Mouse (Mus musculus): ENCODE data around the gene Tnfsf8. TPM values are rescaled to one million over a fixed set of nuclear protein-coding genes. Genes with fewer than 3 reads are reported as not detected.

Tnfsf8 gene
- polyA plus RNA-seq, 1 experiment from 2014 or later = 0.05 TPM

DNA sequence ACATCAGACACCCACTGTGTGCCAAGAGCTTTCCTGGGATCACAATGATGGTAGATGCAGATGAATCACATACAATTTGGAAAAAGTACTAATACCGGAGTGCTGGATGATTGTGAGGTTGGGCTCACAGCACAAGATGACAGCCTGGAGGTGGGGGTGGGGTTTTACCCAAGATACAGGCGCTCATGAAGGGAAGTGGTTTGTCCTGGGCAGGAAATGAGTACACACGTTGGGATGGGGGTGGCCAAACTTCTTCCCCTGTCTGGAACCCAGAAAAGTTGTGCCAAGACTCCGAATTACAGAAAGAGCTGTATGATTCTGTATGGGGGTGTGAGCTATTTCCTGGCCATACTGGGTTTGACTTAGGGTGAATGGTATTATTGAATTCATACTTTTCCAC is 38.0 kb downstream of the Tnfsf8 start:
- ATAC-seq (ENCODE audit: borderline replicate concordance, extremely low read depth, low FRiP score, low TSS enrichment) = no peak
- WGBS = 62% methylated on average over 4 of the region's 4 CpGs

DNA sequence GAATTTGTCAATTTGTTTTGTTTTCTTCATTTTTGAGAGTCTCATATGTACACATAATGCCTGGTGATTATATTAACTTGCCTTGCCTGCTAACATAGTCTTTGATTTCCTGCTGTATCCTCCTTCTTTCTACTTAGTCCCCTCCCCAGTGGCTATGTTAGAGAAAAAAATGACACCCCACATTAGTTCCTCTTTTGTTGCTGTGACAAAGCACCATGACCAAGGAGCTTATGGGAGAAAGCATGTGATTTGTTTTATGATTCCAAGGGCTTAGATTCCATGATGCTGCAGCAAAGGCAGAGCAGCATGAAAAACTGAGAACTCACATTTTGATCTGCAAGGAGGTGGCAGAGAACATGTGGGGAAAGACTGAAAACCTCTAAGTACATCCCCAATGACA is 43.6 kb downstream of the Tnfsf8 start:
- Histone ChIP-seq H3K4me3 (no peak overlapping the region), H3K4me2 (no peak overlapping the region), H3K27ac (no peak overlapping the region), H3K9ac (no peak overlapping the region), H3K27me3 (no peaks in the 10 kb centered on the region), H3K9me3 (no peaks in the 10 kb centered on the region), H3K4me1 (no peaks in the 10 kb centered on the region), H3K36me3 (no peaks in the 10 kb centered on the region)
- ATAC-seq (ENCODE audit: borderline replicate concordance, extremely low read depth, low FRiP score, low TSS enrichment) = no peak

More for the DNA sequence above, 38.0 kb downstream of the Tnfsf8 start:
- Histone ChIP-seq H3K27ac (no peak overlapping the region), H3K9ac (no peak overlapping the region), H3K4me2 (no peak overlapping the region), H3K9me3 (no peaks in the 10 kb centered on the region), H3K36me3 (no peaks in the 10 kb centered on the region), H3K4me3 (no peak overlapping the region), H3K27me3 (no peaks in the 10 kb centered on the region), H3K4me1 (no peaks in the 10 kb centered on the region)

DNA sequence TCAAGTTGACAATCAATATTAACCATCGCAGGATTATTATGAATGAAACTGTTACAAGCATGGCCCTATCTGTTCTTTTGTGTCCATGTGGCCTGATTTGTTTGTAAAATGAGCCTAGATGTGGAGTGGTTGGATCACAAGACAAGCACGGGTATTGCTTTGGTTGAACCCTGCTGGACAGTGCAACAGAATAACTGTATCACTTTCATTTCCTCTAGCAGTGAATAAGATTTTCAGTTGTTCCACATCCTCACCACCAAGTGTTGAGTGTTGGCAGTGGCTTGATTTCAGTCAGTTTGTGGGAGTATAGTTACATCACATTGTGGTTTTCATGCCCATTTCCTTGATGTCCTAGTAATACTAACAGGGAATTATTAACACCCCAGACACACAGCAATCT is 45.5 kb downstream of the Tnfsf8 start:
- Histone ChIP-seq H3K36me3 (no peaks in the 10 kb centered on the region), H3K4me1 (no peaks in the 10 kb centered on the region), H3K4me2 (no peak overlapping the region), H3K9ac (no peak overlapping the region), H3K4me3 (no peak overlapping the region), H3K27ac (no peak overlapping the region), H3K27me3 (no peaks in the 10 kb centered on the region), H3K9me3 (no peaks in the 10 kb centered on the region)
- WGBS = 89% methylated on average over 2 of the region's 2 CpGs
- no peak for ATAC-seq (ENCODE audit: borderline replicate concordance, extremely low read depth, low FRiP score, low TSS enrichment)

DNA sequence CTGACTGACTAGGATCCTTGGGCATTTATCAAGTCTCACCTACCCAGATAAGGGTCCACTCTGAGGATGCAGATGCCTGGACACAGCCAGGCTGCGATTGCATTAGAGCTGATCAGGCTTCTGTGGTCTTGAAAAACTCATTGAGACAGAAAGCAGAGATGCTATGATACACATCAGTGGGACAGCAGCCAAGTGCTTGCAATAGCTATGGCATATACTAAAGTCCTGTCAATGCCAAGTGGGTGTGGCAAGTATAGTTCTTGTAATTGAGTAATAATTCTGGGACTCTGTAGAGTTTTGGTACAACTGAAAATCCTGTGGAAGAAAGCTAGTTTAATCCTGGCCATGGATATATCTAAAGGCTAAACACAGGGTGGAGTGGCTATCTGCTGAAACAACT is 63.1 kb downstream of the Tnfsf8 start:
- WGBS = 64% methylated on average over 1 of the region's 1 CpGs
- Histone ChIP-seq H3K27ac (no peak overlapping the region), H3K9ac (no peak overlapping the region), H3K36me3 (no peaks in the 10 kb centered on the region), H3K9me3 (no peaks in the 10 kb centered on the region), H3K4me2 (no peak overlapping the region), H3K27me3 (no peaks in the 10 kb centered on the region), H3K4me3 (no peak overlapping the region), H3K4me1 (no peaks in the 10 kb centered on the region)
- ATAC-seq (ENCODE audit: borderline replicate concordance, extremely low read depth, low FRiP score, low TSS enrichment) = no peak

DNA sequence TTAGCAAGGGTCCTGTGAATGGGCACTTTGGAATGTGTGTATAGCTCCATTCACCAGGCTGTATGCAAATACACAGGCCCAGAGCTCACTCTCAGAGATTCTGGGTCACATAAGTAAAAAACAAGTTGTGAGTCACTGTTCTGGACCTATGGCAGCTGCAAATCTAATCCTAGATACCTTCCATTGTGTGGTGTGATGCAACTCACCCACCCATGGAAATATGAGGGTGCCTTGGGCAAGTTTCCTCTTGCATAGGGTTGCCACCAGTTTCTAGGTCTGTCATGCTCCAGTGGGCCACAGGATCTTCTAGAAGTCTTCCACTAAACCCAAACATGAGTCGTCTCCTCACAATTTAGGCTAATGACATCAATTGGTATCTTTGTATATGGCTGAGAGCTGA is 64.6 kb downstream of the Tnfsf8 start:
- H3K27me3 ChIP-seq = no peaks in the 10 kb centered on the region
- H3K27ac ChIP-seq = no peak overlapping the region
- 97% methylated on average over 1 of the region's 1 CpGs for WGBS
- H3K36me3 ChIP-seq = no peaks in the 10 kb centered on the region
- no peak overlapping the region for H3K4me3 ChIP-seq
- no peaks in the 10 kb centered on the region for H3K9me3 ChIP-seq
- no peak for ATAC-seq (ENCODE audit: borderline replicate concordance, extremely low read depth, low FRiP score, low TSS enrichment)
- no peak overlapping the region for H3K9ac ChIP-seq
- no peak overlapping the region for H3K4me2 ChIP-seq
- H3K4me1 ChIP-seq = no peaks in the 10 kb centered on the region

DNA sequence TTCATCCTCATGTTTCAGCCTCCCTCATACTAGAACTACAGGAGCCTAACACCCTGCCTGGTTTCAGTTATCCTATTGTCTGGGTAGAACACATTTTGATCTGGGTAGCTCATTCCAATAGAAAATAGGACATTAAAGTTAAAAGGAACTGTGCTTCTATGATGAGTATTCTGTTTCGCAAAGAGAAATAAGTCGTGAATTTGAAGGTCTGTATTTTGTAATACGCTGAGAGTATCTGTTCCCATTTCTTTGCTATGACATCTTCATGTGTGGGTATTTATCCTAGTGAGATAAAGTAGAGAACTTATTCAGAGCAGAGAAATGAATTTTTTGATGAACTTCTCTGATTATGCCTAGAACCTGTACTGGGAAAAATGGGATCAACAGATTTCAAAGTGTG is 68.8 kb downstream of the Tnfsf8 start:
- Histone ChIP-seq H3K4me2 (no peak overlapping the region), H3K4me1 (no peaks in the 10 kb centered on the region), H3K36me3 (no peaks in the 10 kb centered on the region), H3K9me3 (no peaks in the 10 kb centered on the region), H3K9ac (no peak overlapping the region), H3K4me3 (no peak overlapping the region), H3K27me3 (no peaks in the 10 kb centered on the region), H3K27ac (no peak overlapping the region)
- 93% methylated on average over 3 of the region's 3 CpGs for WGBS
- ATAC-seq (ENCODE audit: borderline replicate concordance, extremely low read depth, low FRiP score, low TSS enrichment) = no peak

DNA sequence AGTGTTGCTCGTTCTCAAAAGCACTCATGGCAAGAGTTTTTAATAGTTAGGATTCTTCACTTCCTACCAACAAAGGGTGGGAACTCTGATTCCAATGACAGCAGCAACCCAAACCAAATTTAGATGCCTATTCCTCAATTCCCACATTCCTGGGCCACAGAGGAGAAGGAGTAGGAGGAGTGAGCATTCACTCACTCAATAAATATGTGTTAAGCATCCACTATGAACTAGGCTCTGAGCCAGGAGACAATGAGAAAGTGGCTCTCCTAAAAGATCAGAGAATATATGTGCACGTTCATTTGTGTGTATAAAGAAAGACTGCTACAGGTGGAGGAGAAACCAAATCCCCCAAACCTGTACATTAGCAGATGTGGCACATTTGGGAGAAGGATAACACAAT is 75.7 kb downstream of the Tnfsf8 start:
- WGBS = 12% methylated on average over 2 of the region's 2 CpGs
- H3K36me3 ChIP-seq = no peaks in the 10 kb centered on the region
- H3K9me3 ChIP-seq = no peaks in the 10 kb centered on the region
- H3K9ac ChIP-seq = no peak overlapping the region
- H3K4me1 ChIP-seq = 0 out of 2 replicates have a peak, but pooled peaks cover 9% of the 10 kb centered on the region
- H3K27ac ChIP-seq = no peak overlapping the region
- no peaks in the 10 kb centered on the region for H3K27me3 ChIP-seq
- H3K4me3 ChIP-seq = no peak overlapping the region
- no peak overlapping the region for H3K4me2 ChIP-seq
- no peak for ATAC-seq (ENCODE audit: borderline replicate concordance, extremely low read depth, low FRiP score, low TSS enrichment)

DNA sequence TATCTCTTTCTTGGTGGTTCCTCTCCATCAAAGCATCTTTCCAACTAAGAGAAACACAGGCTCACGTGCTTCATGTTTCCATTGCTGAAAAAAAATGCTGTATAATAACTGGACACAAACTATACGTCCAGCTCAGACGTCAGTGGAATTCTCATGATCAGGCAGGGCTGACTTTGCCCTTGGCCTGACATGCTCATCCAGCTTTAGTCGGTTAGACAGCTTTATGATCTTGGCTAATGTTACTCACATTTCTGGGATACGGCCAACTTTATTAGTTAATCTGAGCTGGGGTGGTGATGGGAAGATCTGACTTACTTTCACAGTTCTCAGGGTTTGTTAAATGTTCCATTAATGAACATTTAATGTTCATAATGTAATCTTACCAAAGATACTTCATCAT is 77.3 kb downstream of the Tnfsf8 start:
- H3K27ac ChIP-seq = 0 out of 2 replicates have a peak overlapping the region, but pooled peaks have one; percentile 0
- H3K4me1 ChIP-seq = 0 out of 2 replicates have a peak, but pooled peaks cover 9% of the 10 kb centered on the region
- ATAC-seq (ENCODE audit: borderline replicate concordance, extremely low read depth, low FRiP score, low TSS enrichment) = peak; percentile 42; the same call in 1 of the 2 replicates
- no peak overlapping the region for H3K4me3 ChIP-seq
- H3K9ac ChIP-seq = no peak overlapping the region
- H3K4me2 ChIP-seq = no peak overlapping the region
- no peaks in the 10 kb centered on the region for H3K36me3 ChIP-seq
- WGBS = 42% methylated on average over 5 of the region's 5 CpGs
- H3K27me3 ChIP-seq = no peaks in the 10 kb centered on the region
- H3K9me3 ChIP-seq = no peaks in the 10 kb centered on the region

DNA sequence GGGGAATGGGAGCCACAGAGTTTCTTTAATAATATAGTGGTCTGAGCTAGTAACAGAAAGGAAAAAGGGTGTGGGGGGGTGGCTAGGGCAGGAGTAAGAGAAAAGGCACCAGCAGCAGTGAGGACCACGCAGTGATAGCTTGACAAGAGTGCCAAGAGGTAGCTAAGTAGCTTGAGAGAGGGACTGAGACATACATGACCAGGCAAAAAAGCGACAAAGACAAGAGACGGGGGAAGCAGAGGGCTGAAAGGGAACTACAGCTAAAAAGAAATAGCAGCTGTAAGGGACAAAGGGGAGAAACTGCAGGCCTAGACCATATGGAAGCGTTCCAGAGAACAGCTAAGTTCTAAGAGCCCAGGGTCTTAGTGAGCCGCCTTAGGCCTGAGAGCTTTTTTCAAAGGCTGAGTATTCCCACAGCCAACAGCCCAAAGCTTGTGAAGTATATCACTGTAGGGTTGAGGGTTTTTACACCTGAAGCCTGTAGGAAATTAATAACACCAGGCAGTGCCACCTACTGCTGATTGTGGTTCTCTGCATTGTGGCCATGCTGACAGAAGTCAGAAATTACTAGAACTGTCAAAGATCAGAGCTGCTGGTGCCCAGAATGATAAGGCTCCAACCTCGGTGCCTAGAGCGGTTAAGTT is 78.1 kb downstream of the Tnfsf8 start:
- H3K9me3 ChIP-seq = no peaks in the 10 kb centered on the region
- no peaks in the 10 kb centered on the region for H3K36me3 ChIP-seq
- H3K4me1 ChIP-seq = 0 out of 2 replicates have a peak, but pooled peaks cover 9% of the 10 kb centered on the region
- H3K9ac ChIP-seq = no peak overlapping the region
- no peaks in the 10 kb centered on the region for H3K27me3 ChIP-seq
- no peak overlapping the region for H3K4me3 ChIP-seq
- WGBS = 67% methylated on average over 7 of the region's 7 CpGs
- no peak overlapping the region for H3K4me2 ChIP-seq
- no peak for ATAC-seq (ENCODE audit: borderline replicate concordance, extremely low read depth, low FRiP score, low TSS enrichment)
- H3K27ac ChIP-seq = 0 out of 2 replicates have a peak overlapping the region, but pooled peaks have one; percentile 0

Other genes starting within 250 kb of the Tnfsf8 start
- gene Tex48, start 238.9 kb downstream of the Tnfsf8 start, polyA plus RNA-seq (2015; fragmentation: Nextera tagmentation; extraction: Ambion mirVana) = not detected in 2 replicates
- not detected in 2 replicates for gene Gm11214, start 198.0 kb downstream of the Tnfsf8 start, polyA plus RNA-seq (2015; fragmentation: Nextera tagmentation; extraction: Ambion mirVana)
- gene Tnfsf15, start 116.2 kb downstream of the Tnfsf8 start, polyA plus RNA-seq (2015; fragmentation: Nextera tagmentation; extraction: Ambion mirVana) = 0.14 and 0.27 TPM in 2 replicates
- gene Tnc, start 185.7 kb upstream of the Tnfsf8 start, polyA plus RNA-seq (2015; fragmentation: Nextera tagmentation; extraction: Ambion mirVana) = 36.9 and 41.1 TPM in 2 replicates